Mouse (Mus musculus) heart, postnatal 4 days (tissue): ENCODE data around the gene Armcx5. TPM values are rescaled to one million over a fixed set of nuclear protein-coding genes. Genes with fewer than 3 reads are reported as not detected.
"Not testable (repeated sequence)": the region's sequence is repeated elsewhere in the genome, so short reads cannot be mapped to it uniquely, and the experiment has no call there.

Experiments
- DNase-seq: peaks from one replicate; pipeline ENCODE4 v3.0.0; 2021
- total RNA-seq, 2 experiments: library from RNA; stranded (reverse); gene quantifications; 2 replicates each; pipeline ENCODE4 v1.2.3; 2021

The Armcx5 gene
- 10 to 100 TPM; 11.5 to 12.4 TPM for total RNA-seq

DNA sequence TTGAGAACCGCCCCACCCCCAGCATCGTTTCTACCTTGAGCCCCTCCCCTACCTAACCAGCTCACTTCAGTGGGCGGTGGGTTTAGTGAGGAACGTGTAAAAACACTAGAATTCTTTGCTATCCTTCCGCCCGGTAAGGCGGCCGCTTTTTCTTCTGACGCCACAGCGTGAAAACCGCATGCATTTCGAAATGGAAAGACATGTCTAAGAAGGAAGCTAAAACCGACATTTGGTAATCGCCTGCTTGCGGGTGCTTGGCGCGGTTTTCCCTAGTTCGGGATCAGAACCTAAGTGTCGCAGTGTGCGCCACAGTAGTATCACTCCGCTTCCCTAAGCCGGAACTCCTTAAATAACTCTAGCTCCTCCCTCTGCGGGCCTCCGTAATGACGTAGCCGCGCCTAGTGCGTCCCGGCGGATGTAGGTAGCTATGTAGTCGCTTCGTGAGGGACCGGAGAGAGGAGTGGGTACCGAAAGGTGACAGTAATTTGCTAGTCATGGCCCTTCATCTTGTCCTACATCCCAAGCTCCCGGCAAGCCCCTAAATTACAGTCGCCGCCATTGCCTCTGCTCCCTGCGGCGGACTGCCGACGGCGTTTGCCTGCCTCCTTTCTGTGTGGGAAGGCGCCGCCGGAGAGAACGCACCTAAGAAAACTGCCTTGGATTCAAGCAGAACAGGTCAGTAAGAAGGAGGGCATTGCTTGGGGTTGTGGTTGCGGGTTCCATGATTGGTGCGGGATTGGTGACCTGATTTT is at the start of gene Armcx5, which contains the start of gene Gprasp1:
TSS of gene Armcx5 (plus strand) at position 430 of the 752 bp plus-strand sequence.
TSS of gene Gprasp1 (plus strand) at position 430 of the 752 bp plus-strand sequence.
- DNase-seq, result peak; percentile 84

DNA sequence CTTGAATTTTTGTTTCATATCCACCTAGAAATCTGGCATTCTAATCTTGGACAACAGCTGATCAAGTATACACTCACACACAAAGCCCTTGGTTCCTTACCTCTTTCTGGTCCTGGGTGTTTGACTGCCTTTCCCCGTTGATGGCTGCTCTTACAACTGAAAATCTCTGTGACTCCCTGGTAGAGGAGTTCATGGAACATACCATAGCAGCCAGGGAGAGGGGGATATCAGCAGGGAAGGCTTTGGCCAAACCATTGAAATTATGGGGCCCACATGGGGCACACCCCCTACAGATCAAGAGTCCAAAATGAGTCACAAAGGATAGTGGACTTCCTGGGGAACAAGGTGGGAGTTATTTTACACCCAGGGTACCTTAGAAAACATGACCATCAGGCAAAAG is 48.9 kb upstream of the Armcx5 start, which contains the start of gene Tcp11x2:
TSS of gene Tcp11x2 (minus strand) at position 158 of the 400 bp plus-strand sequence.
- DNase-seq, result no peak

GRCm38 (mm10) chrX:135703111-135703510 is 39.4 kb upstream of the Armcx5 start:
- no peak for DNase-seq

- no peak for DNase-seq
Measured at GRCm38 (mm10) chrX:135704349-135704748, 38.2 kb upstream of the Armcx5 start.

GRCm38 (mm10) chrX:135712845-135713244 is 29.7 kb upstream of the Armcx5 start:
- no peak for DNase-seq

- no peak for DNase-seq
Measured at GRCm38 (mm10) chrX:135725161-135725560, 17.4 kb upstream of the Armcx5 start, which contains the start of gene Tmsb15a. TSS of gene Tmsb15a (minus strand) at chrX:135725261.

DNA sequence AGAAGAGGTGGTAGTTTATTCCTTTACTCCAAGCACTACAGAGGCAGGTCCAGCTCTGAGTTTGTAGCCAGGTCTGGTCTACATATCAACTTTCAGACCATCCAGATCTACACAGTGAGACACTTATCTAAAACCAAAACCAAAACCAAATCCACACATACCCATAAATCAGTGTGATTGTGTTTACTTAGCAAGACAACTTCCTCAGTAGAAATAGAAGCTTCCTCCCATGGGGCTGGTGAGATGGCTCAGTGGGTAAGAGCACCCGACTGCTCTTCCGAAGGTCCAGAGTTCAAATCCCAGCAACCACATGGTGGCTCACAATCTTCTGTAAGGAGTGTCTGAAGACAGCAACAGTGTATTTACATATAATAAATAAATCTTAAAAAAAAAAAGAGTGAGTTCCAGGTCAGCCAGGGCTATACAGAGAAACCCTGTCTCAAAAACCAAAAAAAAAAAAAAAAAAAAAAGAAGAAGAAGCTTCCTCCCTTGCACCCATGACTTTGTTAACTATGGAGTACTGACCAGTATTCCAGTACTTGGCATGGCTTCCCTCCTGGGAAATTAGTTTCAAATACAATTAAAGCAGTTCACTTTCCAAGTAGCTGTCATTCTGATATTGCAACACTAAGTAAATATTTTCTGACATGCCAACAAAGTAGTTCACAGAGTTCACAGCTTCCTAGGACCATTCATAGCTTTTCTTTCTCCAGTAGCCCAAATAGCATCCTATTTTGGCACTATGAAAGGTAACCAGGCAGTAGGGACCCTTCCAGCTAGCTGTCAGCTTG is 3.6 kb upstream of the Armcx5 start:
- DNase-seq, result no peak

GRCm38 (mm10) chrX:135743056-135743355 is 473 bp downstream of the Armcx5 start:
- DNase-seq, result no peak

GRCm38 (mm10) chrX:135745376-135745775 is 2.8 kb downstream of the Armcx5 start:
- DNase-seq, result not testable (repeated sequence)

- peak; percentile 81 for DNase-seq
Measured at GRCm38 (mm10) chrX:135752832-135753231, 10.3 kb downstream of the Armcx5 start.

DNA sequence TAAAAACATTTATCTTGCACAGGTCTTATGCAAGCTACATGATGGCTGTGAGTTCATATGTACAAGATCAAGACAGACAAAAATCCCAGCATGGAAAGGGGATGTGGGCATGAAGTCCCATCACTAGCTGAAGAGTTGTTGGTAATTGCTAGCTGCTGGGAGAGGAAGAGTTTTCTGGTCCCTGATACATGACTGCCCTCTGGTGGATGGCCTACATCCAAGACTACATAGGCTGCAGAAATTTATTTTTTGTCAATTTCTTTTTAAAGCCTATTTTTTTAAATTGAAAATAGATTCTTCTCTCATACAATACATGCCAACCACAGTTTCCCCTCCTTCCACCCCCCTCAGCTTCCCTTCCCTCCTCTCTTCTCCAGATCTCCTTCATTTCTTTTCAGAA is 19.2 kb downstream of the Armcx5 start:
- DNase-seq, result peak; percentile 40

DNA sequence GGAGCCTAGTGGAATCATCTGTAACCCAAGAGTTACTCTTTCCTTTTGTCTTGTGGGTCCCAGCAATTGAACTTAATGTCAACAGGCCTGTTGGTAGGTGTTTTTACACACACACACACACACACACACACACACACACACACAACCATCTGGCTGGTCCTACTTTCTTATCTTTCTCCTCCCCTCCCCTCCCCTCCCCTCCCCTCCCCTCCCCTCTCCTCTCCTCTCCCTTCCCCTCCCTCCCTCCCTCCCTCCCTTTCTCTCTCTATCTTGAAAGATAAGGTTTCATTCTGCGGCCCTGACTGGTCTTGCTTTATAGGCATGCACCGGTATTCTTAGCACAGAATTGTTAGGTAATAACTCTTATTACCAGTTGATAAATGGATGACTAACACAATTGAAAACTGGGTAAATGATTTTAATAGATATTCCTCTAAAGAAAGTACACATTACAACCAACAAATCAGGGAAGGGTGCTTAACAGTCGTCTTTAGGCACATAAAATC is 25.6 kb downstream of the Armcx5 start:
- no peak for DNase-seq

GRCm38 (mm10) chrX:135768565-135768964 is 26.0 kb downstream of the Armcx5 start:
- DNase-seq, result no peak

GRCm38 (mm10) chrX:135791536-135791935 is 49.0 kb downstream of the Armcx5 start:
- DNase-seq, result no peak

DNA sequence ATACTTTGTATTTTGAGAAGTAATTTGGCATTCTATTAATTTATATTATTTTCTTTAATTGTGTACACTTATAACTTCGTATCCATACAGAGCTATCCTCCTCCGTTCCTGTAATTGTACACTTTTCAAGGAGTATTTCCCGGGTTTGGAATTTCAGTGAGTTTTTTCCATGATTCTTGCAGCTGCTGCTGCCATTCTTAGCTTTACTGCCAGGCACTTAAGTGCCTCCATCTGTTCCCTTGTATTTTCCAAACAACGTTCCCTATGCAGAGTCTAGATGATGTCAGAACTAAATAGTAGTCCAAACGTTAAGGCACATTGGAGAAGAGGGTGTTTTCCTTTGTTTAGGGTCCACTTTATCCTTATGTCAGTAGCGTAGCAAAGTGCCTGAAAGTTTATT is 49.8 kb downstream of the Armcx5 start:
- DNase-seq, result no peak

GRCm38 (mm10) chrX:135795591-135796304 is 53.2 kb downstream of the Armcx5 start:
- DNase-seq, result peak; percentile 62

DNA sequence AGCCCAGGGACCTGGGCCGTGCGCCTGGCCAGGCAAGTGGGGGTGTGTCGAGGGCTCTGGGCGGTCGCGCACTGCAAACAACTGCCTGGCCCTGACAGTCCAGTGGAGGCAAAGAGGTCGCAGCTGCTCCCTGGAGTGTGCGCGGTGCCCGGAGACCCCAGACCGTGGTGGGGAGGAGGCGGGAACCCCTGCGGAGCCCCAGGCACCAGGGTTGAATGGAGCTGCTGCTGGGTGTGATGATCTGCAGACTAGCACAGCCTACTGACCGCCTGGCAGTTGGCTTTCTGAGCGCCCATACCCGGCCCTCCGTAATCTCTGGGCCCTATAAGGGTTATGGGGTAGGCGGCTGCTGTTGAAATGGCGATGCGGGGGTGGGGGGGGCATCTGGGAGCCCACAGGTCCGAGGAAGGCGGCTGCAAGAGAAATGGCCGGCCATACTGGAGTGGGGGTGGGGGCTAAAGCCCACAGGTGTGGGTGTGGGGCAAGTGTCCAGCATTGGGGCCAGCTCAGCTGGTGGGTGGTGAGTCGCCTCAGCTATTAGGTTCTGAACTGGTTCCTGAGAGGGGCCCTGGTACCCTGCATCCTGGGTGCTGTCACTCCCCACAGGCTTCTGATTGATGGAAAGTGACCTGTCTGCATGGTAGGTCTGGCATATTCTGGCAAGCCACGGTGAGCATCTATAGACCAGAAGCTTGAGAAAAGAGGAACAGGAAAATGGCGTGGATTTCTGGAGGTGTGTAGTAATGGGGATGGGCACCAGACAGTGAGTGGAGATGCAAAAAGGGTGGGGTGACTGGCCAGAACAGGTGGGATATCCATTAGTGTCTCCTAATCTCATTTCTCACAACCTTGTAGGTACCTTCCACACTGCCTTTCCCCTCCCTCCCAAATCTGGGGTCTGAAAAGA is 54.0 kb downstream of the Armcx5 start:
- DNase-seq, result not testable (repeated sequence)
